Mouse (Mus musculus) frontal cortex, postnatal 25 days (tissue): Measurements from ENCODE around the gene Mogat2.
A peak's percentile ranks its signal among the peaks of the same experiment; 100 is the strongest.

ENCODE experiments used
- DNase-seq, 2 experiments: peaks; one replicate each; pipeline ENCODE4 v3.0.0; 2022; ENCODE audit warnings: low spot score in 2 of 2

Mogat2 gene

DNA sequence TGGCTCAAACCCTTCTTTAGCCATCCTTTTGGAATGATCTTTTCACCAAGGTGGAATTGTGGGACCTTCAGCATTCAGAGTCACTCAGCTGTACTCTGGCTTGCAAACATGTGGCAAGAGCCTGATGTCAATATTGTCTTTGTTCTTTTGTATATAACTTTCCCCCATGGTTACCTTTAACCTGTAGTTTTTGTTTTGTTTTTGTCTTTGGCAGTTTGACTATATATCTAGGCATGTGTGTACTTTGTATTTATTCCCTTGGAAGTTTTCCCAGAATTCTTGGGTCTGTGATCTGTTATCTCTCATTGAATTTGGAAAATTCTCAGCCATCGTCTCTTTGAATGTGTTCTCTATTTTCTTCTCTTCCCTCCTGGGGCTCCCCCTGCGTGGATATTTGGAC is 43.9 kb downstream of the Mogat2 start:
- no peak for DNase-seq

DNA sequence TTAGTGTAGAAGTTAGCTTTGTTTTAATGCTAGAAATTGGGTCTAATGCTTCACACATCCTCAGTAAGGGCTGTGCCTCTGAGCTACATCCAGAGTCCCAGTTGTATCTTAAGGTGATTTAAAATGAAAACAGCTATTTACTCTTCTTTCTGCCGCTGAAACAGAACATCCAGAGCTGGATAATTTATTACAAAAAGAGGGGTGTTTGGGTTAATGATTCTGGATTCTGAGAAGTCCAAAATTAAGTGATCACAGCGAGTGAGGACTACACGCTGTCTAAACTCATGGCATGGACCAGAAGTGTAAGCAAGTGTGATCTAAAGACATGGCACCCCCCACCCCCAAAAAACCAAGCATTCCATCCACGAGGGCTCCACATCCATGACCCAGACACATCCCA is 44.5 kb downstream of the Mogat2 start:
- no peak for DNase-seq

DNA sequence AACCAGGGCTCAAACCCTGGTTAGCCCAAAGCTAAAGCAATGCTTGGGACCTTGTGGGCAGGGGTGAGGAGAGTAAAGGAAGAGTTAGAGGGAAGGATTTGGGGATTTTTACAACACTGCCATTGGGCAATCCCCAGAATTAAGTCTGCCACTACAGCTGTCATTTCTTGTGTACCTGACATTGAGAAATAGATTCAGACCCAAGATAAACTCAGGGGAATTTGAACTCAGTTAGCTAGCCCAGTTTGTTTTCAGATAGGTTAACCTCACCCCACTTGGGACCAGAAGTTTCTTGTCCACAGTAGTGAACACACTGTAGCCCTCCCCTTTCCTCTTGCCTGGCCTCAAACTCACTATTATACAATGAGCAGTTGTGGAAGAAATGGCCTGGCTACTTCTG is 47.0 kb downstream of the Mogat2 start:
- DNase-seq: no peak

DNA sequence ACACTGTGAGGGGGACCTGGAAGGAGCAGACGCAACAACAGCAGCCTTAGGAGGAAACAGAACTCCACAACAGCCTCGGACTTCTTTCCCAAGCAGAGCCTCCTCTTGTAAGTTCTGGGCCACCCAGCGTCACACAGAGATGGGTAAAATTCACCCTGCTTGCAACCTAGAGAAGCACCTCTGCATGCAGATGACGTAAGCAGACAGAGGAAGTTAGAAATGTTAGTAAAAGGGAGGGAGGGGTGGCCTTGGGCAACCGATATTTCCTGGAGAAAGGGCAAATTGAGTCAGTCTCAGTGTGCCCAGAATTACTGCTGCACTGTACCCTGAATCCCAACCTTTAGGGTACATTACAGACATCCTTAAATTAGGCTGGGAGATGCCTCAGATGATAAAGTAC is 48.5 kb downstream of the Mogat2 start:
- no peak for DNase-seq

DNA sequence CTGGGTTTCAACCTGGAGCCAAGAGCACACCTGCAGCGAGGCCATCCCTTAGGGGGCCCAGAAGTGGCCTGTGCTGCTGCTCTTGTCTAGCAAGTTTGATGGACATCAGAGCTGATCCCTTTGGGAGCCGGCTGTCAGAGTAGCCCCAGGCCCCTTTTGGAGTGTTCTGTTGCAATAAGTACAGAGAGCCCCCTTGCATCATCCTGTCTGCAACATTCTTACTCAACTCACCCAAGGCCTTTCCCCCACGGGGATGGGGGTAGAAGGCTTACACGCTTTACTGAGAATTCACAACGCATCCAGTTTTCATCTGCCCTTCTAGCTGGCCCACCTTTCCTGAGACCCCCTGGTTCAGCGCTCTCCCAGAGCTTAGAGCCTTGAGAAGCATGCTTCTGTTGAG is 49.8 kb downstream of the Mogat2 start:
- DNase-seq: no peak

DNA sequence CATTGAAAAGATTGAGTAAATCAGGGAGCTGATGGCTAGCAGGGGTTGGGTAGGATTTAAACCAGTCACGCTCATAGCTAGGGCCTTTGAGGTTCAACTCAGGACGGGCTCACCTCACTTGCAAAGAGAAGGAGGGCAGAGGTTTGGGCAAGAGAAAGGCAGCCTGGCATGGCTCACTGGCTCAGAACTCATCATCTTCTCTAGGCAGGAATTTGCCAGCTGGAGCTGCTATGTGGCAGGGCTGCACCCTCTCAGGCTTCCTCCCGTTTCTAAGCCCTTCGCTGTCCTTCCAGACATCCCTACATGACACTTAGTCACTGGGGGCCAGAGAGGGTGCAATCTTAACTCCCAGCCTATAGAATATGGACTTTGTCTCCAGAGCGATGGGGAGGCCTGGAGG is 51.0 kb downstream of the Mogat2 start:
- no peak for DNase-seq

DNA sequence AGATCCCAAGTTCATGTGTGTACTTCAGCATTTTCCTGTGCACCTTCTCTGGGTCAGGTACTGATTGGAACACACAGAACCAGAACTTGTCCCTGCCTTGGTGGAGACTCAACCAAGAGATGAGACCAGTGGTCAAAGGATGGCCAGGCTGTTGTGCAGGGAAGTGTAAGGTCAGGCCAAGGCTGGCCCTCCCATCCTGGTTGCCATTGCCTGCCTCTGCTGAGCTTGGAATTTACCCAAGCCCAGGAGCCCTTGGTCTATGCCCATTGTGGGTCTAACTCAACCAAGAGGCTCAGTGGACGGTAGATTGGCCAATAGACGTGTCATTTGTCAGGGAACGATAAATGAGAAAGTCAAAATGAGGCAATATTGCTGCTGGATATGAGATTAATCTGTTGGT is 53.0 kb downstream of the Mogat2 start:
- DNase-seq: no peak

DNA sequence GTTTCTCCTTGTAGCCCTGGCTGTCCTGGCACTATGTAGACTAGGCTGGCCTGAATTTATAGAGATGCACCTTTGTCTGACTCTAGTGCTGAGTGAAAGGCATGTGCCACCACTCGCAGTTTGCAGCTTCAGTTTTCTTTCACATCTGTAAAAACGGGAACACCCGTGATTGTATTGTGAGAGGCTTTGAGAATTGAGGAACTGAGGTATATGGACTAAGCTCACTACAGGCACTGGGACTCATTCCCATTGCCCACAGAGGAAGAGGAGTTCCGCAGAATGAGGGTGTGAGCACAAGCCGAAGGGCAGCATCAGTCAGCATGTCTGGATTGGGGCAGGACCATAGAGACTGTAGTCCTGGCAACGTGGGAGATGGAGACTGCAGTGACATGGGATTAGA is 54.7 kb downstream of the Mogat2 start:
- no peak for DNase-seq

DNA sequence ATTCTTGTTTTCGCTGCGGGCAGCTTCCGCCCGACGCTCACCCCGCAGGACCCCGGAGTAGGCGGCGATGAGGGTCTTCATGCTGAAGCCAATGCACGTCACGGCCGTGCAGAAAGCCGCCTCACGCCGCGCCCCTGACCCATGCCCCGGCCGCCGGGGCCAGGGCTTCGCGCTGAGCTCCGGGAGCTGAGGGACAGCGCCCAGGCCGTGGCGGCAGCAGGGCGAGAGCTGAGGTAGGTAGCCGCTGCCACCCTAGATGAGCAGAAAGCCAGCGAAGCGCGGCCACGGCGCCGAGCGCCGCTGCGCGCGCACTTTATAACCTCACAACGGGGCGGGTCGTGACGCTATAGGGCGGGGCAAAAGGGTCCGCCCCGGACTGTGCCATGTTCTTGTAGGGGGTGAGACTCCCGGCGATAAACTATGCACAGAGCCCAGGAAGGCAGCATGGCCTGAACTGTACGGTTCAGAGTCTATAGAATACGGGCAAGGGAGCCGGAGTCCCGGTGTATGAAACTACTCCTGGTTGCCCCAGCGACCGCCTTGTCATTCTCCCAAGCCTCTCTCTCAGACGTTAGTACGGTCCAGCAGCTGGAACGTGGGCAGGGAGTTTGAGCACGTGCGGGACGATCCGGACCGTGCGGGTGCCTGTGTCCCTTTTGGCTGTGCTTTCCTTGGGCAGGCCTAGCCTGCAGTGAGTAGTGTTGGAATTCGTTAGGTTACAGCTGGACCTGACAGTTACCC is 55.8 kb downstream of the Mogat2 start, which contains the start of gene Dgat2:
TSS of gene Dgat2 (minus strand) at position 288 of the 741 bp plus-strand sequence.
- DNase-seq: peak; percentile 88 to 92

DNA sequence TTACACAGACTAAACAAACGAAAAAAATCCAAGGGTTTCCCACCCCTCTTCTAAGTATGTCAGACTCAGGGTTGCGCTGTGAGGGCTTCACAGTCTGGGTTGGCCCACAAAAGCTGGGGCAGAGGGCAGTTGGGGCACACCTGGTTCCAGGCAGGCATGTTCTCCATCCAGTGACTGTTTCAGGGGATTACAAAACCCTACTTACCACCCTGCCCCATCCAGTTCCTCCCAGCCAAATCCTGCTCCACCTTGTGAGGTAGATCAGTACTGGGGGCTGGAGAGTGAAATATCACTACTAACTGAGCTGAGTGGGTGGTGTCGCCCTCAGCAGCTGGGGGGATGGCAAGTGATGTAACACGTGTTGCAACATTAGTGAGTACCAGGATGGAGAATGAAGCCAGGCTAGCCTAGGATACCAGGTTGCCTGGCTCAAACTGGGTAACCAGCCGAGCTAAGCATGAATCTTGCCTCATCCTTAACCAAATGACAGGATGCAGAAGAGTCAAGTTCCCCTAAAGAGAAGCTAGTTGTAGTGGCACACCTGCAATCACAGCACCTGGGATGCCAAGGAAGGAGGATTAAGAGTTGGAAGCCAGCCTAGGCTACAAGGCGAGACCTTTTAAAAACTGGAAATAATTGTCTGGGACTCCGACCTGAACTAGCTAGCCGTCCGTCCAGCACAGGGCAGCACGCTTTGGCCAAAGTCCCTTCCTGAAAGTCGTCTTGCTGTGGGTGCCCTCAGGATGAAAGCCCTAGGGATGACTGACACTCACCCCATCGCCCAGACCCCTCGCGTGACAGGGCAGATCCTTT is 56.6 kb downstream of the Mogat2 start:
- DNase-seq: no peak

DNA sequence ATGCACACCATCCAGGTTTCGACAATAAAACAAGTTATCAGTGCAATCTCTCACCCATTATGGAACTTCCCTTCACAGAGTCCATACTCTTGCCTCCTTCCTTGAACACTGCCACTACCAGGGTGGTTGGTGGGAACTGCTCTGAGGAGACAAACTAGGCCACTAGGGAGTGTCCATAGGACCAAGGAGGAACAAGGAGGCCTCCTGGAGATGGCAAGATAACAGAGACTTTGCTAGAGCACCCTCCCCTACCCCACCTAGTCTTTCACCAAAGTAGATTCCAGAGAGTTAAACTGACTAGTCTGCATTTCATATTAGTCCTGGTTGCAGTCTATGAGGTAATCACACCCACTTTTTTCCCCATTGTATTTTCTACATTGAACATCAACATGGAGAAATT is 58.3 kb downstream of the Mogat2 start:
- DNase-seq: no peak

DNA sequence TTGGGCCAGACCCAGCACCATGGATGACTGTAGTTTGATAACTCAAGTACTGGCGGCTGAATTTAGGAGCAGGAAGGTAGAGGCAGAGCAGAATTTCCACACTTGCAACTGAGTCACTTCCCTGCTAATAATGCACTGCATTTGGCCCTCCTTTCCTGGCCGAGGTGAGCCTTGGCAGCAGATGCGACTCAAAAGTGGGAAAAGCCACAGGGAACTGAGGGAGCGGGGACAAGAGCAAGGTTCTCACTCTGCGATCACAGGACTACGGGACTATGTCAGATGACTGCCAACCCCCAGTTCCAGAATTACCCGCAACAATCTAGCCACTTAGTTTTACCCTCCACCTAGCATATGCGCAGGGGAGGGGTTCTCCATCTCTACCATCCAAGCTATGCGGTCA is 59.1 kb downstream of the Mogat2 start:
- no peak for DNase-seq

DNA sequence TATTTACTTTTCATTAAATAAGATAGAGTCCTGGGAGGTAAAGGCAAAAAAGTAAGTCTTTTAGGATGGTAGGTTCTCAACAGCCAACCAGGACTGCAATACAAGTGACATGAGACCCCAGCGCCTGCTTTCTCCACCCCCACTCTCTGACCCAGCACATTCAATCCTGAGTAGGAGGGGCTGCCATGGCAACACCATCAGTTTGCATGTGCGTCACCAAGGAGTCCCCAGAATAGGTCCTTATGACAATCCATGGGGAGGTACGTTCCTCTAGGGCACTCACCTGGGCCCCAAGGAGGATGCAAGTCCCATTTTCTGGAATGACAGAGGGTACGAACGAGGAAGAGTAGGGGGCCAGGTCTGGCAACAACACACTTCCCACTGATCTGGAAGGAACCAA is 61.0 kb downstream of the Mogat2 start:
- DNase-seq: no peak

DNA sequence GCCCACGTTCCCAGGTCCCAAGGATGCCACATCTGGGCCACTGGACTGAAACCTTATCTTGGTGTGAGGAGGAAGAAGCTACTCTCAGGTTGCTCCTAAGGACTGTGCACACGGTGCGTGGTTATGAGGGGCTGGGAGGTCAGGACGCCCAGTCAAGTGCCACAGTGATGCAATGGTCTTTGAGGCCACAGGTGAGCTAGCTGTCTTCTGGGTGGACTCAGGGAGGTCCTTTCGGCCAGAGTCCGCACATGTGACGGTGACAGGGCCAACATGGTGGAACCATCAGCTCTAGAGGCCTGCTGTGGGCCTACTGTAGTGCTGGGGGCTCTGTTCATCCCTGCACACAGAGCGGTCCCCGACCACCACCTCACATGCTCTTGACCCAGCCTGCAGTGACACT is 62.8 kb downstream of the Mogat2 start:
- DNase-seq: no peak

DNA sequence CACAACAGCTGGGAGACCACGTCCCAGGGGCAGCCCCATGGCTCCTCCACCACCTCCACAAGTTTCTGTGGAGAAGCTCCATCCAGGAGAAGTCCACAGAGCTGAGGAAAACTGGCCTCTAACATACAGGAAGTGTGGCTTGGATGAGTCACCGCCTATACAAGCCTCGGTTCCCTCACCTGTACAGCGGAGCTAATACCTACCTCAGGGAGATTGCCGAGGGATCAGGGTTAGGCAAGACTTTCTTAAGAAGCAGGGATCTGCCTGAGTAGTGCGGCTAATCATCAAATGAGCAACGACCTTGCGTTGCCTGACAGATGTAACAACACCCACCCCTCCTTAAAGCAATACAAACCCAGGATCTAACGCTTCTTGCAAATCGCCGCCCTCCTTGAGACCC is 63.3 kb downstream of the Mogat2 start:
- DNase-seq: no peak

DNA sequence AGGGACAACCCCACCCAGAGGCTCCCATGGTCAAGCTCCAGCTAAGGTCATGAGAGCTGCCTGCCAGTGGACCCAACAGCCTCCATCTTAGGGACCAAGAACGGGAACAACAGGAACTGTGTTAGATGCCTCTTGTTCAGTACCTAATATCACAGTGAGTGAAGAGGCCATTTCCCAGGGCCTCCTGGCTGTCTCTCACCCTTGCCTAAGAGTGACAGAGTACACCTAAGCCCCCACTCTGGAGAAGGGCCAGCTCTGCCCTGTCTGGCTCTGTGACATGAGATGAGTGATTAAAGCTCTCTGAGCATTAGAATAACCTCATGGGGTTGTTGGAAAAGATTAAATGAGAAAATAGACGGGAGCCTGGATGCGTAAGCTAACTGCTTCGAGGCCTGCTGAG is 64.4 kb downstream of the Mogat2 start:
- no peak for DNase-seq

DNA sequence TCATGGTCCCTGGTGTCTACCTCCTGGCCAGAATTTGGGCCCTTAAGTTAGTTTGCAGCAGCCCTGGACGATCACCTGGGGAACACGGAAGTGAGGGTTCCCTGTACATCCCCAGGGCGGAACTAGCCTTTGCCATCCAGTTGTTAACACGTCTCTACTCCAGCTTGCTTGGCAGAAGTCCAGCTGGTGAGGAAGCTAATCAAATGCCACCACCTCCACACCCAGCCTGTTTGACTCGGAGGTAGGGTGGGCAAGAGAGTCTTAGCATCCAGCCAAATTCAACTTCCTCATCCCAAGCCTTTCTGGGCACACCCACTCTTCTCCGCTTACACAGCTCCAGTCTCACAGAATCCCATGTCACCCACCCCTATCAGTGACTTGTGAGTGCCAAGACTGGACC is 65.5 kb downstream of the Mogat2 start:
- no peak for DNase-seq

DNA sequence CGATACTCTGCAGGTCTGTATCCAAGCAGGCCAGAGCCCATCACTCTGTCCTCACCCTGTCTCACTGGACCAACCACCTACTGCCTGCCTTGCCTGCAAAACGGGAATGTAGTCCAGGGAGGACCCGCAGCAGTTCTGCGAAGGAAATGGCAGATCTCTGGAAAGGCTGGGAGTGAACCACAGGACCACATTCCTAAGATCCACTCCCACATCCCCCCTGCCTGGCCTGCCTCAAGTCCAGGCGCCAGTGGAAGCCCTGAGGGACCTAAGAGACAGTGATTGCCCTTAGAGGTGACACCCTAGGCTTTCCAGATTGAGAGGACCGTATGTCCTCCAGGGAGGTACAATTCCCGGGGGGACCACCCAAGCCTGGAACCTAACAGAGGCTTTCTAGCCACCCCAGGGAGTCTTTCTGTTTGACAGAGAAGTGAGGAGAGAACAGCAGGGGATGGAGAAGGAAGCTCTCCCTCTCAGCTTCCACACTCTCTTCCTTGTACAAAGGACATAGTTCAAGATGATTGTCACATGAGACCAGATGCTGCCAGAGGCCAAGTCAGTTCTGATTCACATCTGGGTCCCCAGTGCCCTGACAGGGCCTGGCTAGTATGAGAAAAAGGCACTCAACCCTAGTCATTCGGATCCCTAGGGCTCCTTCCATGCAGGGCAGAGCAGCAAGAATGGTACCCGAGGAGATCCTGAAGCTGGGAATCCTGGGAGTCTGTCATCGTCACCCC is 66.5 kb downstream of the Mogat2 start:
- no peak for DNase-seq

DNA sequence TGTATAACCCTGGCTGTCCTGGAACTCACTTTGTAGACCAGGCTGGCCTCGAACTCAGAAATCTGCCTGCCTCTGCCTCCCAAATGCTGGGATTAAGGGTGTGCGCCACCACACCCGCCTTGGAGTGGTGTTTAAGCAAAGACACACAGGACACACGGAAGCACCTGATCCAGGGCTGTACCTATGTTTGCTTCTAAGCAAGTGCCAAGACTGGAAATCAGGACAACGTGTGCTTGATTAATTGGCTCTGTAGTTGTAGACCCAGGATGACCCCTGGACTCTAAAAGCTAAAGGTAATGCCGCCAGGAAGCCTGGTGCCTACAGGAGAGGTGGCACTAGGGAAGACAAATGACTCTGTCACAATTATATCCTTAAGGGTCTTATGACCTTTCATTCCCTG is 67.9 kb downstream of the Mogat2 start:
- DNase-seq: no peak

DNA sequence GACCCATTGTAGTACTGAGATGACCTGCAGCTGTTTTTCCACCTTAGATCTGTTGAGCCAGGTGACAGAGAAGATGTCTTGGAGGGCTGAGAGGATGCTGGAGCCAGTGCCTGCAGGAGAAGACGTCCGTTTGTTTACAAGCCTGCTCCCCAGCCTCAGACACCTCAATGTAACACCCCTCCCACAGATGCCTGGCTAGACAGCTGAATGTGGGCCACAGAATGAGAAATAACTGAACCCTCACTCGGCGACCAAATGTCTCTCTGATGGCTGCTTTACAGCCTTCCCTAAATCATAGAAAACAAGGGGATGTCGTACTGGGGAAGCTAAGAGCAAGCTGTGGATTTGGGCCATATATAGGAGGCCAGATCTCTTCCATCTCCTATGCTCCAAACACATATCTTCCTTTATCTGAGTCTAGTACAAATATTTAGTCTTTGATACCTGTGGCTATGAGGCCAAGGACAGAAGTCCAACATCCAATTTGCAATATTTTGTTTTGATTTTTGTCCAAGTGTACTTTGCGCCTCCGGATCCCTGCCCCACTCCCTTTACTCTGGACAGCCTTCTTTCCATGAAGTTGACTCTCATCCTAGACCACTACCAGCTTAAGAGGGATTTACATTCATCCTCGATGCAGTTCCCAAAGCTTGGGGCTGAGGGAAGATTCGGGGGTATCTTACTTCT is 68.6 kb downstream of the Mogat2 start:
- DNase-seq: no peak
